Mouse (Mus musculus) forebrain, embryonic 16.5 days (tissue): ENCODE data around the gene Ceacam1. TPM values are rescaled to one million over a fixed set of nuclear protein-coding genes. Genes with fewer than 3 reads are reported as not detected.
A peak's percentile ranks its signal among the peaks of the same experiment; 100 is the strongest.
"Not testable (repeated sequence)": the region's sequence is repeated elsewhere in the genome, so short reads cannot be mapped to it uniquely, and the experiment has no call there.

ENCODE experiments used
- ATAC-seq: fragments of 200-750 bp; cut with Nextera tagmentation; 2 replicates; pipeline ENCODE4 v1.8.0; 2017; ENCODE audit warnings: mild to moderate bottlenecking, moderate library complexity
- H3K27ac ChIP-seq: fragments of 300-500 bp; sonication (generic); 2 replicates; pipeline ENCODE4 v1.5.1; 2014; ENCODE audit warnings: low read length, control low read depth
- H3K27me3 ChIP-seq: fragments of 300-500 bp; sonication (generic); replicated peaks from 2 replicates; pipeline ENCODE4 v1.6.1; 2014; ENCODE audit warnings: low read length; ENCODE audit not compliant: control insufficient read depth, insufficient read depth
- H3K36me3 ChIP-seq: fragments of 300-500 bp; sonication (generic); 2 replicates; pipeline ENCODE4 v1.6.1; 2014; ENCODE audit not compliant: control insufficient read depth, insufficient read depth
- H3K4me1 ChIP-seq: fragments of 300-500 bp; sonication (generic); replicated peaks from 2 replicates; pipeline ENCODE4 v1.6.1; 2014; ENCODE audit warnings: low read length; ENCODE audit not compliant: control insufficient read depth, insufficient read depth
- H3K4me2 ChIP-seq: fragments of 300-500 bp; sonication (generic); 2 replicates; pipeline ENCODE4 v1.6.1; 2014; ENCODE audit warnings: mild to moderate bottlenecking, low read length, control low read depth
- H3K4me3 ChIP-seq: fragments of 300-500 bp; sonication (generic); replicated peaks from 2 replicates; pipeline ENCODE4 v1.5.1; 2014; ENCODE audit warnings: mild to moderate bottlenecking, low read length, control low read depth
- H3K9ac ChIP-seq: fragments of 300-500 bp; sonication (generic); replicated peaks from 2 replicates; pipeline ENCODE4 v1.6.1; 2014; ENCODE audit warnings: low read depth, low read length, control low read depth
- H3K9me3 ChIP-seq: fragments of 300-500 bp; sonication (generic); 2 replicates; pipeline ENCODE4 v1.6.1; 2016; ENCODE audit warnings: low read length; ENCODE audit not compliant: control insufficient read depth
- WGBS: fragments of 180-500 bp; shearing (Covaris S2); extraction: QIAGEN DNeasy Blood & Tissue Kit; methylation state at CpG from one replicate; pipeline ENCODE4 v1.1.7; 2014; 5-methylcytosine and 5-hydroxymethylcytosine counted together
- polyA plus RNA-seq: library from polyadenylated mRNA; unstranded; fragments of >200 nt; fragmentation: Nextera tagmentation; extraction: Ambion mirVana; gene quantifications from 2 replicates; pipeline ENCODE4 v1.2.1, GENCODE M21; 2015

Gene Ceacam1
- polyA plus RNA-seq, 1 experiment from 2014 or later = 1.1 TPM

DNA sequence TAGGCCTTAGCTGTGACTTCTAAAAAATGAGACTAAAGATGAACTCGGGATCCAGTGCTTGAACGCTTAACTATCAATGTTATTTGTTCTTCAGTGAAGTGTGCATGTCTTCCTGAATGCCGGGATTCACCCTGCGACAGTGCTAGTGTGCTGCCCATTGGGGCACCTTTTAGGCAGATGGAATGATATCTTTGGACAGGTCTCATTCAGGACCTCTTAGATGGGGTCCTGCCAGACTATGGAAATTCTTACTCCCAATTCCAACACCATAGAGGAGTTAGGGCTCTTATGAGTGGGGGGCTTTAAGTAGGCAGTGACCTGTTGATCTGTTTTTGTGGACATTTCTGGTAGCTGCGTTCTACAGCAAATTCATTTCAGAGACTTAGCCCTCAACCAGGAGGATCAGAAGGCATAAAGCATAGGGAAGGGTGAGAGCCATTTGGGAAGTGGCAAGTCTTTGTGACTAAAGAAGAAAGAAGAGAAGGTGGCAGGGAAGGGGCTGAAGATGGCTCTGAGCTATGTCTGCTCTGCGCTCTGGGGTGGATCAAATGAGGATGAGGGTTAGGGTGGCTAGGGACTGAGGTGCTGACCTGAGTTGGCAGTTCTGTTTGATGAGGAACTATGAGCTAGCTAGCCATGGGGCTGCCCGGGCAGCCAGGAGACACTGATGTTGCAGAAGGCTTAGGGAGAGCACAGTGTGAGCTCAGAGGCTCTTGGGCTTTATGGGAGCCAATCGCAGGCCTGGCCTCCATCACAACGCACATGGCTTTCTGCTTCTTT, 43.4 kb downstream of the Ceacam1 start:
- Histone ChIP-seq H3K4me2 (no peak overlapping the region), H3K4me3 (no peak overlapping the region), H3K4me1 (peaks cover 6% of the 10 kb centered on the region; the same call in 1 of the 2 replicates), H3K9me3 (no peaks in the 10 kb centered on the region), H3K9ac (no peak overlapping the region), H3K27ac (no peak overlapping the region), H3K36me3 (no peaks in the 10 kb centered on the region), H3K27me3 (no peaks in the 10 kb centered on the region)
- WGBS = 87% methylated on average over 9 of the region's 9 CpGs
- no peak for ATAC-seq

DNA sequence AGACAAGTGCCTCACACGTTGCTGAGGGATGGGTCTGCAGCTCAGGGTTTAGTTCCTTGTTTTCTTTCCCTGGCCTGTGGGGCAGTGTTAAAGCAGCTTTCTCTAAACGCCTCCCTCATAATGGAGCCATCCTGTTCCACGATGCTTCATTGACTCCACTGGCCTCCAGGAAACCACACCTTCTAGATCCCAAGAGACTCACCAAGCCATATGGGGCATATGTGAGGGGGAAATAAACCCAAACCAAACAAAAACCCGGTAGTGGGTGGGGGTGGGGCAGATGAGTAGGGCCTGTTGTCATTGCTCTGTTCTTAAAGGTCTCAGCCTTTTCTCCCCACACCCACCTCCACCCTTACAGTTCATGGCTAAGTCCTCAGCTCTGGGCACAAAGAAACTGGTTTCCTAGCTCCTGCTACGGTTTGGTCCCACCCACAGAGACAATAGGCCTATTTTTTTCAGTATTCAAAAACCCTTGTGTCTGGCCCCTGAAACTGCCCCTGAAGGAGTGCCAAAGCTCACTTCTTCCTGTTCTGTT, 44.3 kb downstream of the Ceacam1 start:
- H3K4me2 ChIP-seq = no peak overlapping the region
- H3K9me3 ChIP-seq = no peaks in the 10 kb centered on the region
- no peak overlapping the region for H3K4me3 ChIP-seq
- no peaks in the 10 kb centered on the region for H3K27me3 ChIP-seq
- H3K9ac ChIP-seq = no peak overlapping the region
- 7% methylated on average over 5 of the region's 5 CpGs for WGBS
- peaks cover 6% of the 10 kb centered on the region; the same call in 1 of the 2 replicates for H3K4me1 ChIP-seq
- H3K27ac ChIP-seq = no peak overlapping the region
- no peak for ATAC-seq
- no peaks in the 10 kb centered on the region for H3K36me3 ChIP-seq

DNA sequence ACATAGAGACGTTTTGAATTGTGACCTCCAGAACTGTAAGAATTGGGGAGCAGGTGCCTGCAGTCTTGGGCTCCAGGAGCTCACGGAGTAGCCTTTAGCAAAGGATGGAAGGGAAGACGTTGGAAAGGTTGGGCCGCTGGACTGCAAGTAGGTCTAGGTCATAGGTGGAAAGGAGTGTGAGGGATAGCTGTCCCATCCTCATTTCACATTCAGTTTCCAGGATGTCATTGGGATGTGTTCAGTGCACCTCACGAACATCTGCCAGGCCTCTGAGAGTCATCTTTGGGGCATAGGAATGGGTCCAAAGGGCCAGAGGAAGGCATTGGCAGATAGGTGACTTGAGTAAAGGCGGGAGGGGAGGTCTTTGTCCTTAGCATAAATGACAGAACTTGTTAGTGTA, 45.0 kb downstream of the Ceacam1 start:
- Histone ChIP-seq H3K9me3 (no peaks in the 10 kb centered on the region), H3K9ac (no peak overlapping the region), H3K27me3 (no peaks in the 10 kb centered on the region), H3K4me3 (no peak overlapping the region), H3K36me3 (no peaks in the 10 kb centered on the region), H3K4me2 (no peak overlapping the region), H3K4me1 (peaks cover 6% of the 10 kb centered on the region; the same call in 1 of the 2 replicates), H3K27ac (no peak overlapping the region)
- no peak for ATAC-seq
- 89% methylated on average over 6 of the region's 6 CpGs for WGBS

DNA sequence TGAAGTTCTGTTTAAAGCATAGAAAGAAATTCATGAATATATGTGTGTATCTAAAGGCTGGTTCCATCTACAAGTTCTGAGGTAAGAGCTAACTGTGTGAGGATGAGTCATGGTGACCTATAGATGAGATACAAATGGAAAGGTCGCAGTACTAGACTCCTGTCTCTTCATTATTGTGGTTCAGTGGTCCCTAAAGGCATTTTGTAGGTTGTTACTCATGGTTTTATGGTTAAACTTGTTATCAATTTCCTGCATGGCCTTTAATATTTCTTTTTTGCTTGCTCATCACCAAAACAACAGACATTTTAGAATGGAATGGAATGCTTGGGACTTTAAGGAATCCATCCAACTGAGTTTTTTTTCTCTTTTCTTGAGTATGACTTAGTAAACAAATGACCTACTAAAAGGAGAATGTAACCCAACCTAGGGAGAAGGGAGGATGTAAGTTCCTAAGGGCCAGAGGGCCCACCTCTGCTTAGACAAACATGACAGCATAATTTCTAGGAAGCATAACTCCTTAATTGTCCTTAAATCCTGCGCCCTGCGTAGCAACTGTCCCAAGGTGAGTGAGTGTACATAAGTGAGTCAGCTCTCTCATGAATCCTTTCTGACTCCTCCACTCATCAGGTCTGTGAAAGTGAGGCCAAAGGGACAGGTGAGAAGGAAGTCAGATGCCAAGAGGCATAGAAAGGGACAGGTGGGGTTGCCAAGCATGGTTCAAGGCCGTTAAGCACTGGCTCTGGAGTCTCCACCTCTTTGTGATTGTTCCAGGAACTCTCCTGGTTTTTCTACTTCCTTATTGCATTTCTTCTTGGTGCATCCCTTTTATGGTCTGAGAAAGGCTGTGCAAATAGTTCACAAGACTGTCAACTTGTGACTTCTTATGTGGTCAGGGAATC, 47.3 kb downstream of the Ceacam1 start:
- peaks cover 6% of the 10 kb centered on the region; the same call in 1 of the 2 replicates for H3K4me1 ChIP-seq
- no peak overlapping the region for H3K27ac ChIP-seq
- no peaks in the 10 kb centered on the region for H3K36me3 ChIP-seq
- WGBS = 85% methylated on average over 4 of the region's 4 CpGs
- no peaks in the 10 kb centered on the region for H3K27me3 ChIP-seq
- no peak overlapping the region for H3K4me3 ChIP-seq
- no peak for ATAC-seq
- no peak overlapping the region for H3K4me2 ChIP-seq
- no peaks in the 10 kb centered on the region for H3K9me3 ChIP-seq
- no peak overlapping the region for H3K9ac ChIP-seq

GRCm38 (mm10) chr7:25428321-25428720, 49.1 kb downstream of the Ceacam1 start:
- Histone ChIP-seq H3K9me3 (no peaks in the 10 kb centered on the region), H3K9ac (no peak overlapping the region), H3K4me1 (peaks cover 5% of the 10 kb centered on the region; the same call in 1 of the 2 replicates), H3K27me3 (no peaks in the 10 kb centered on the region), H3K4me2 (no peak overlapping the region), H3K36me3 (no peaks in the 10 kb centered on the region), H3K4me3 (no peak overlapping the region), H3K27ac (no peak overlapping the region)
- ATAC-seq = no peak
- WGBS = 89% methylated on average over 3 of the region's 3 CpGs

DNA sequence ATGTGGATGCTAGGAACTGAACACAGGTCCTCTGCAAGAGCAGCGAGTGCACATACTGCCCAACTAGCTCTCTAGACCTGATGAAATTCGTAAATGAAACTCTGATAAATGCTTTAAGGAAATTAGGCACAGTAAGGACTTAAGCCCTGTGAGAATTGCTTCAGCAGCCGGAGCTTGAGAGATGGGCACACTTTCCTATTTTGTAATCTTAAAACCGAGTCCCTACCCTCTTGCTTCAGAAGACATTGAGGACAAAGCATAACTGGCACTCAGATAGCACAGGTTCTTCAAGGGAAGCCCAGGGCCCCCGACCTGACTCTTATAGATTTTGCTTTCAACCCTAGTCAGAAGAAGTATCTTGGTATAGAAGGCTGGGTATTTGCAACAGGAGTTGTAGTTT, 50.3 kb downstream of the Ceacam1 start:
- H3K36me3 ChIP-seq = no peaks in the 10 kb centered on the region
- no peak overlapping the region for H3K9ac ChIP-seq
- no peak overlapping the region for H3K27ac ChIP-seq
- H3K4me3 ChIP-seq = no peak overlapping the region
- ATAC-seq = no peak
- WGBS = 83% methylated on average over 5 of the region's 5 CpGs
- no peaks in the 10 kb centered on the region for H3K9me3 ChIP-seq
- H3K27me3 ChIP-seq = no peaks in the 10 kb centered on the region
- no peak overlapping the region for H3K4me2 ChIP-seq
- H3K4me1 ChIP-seq = no peaks in the 10 kb centered on the region

- ATAC-seq = not testable (repeated sequence)
- WGBS = 91% methylated on average over 4 of the region's 4 CpGs
These were observed 51.0 kb downstream of the Ceacam1 start for GRCm38 (mm10) chr7:25426380-25426779.

GRCm38 (mm10) chr7:25424429-25424828, 53.0 kb downstream of the Ceacam1 start:
- no peak overlapping the region for H3K4me2 ChIP-seq
- peak; percentile 49 for ATAC-seq
- H3K9me3 ChIP-seq = no peaks in the 10 kb centered on the region
- H3K36me3 ChIP-seq = no peaks in the 10 kb centered on the region
- H3K27me3 ChIP-seq = no peaks in the 10 kb centered on the region
- H3K9ac ChIP-seq = no peak overlapping the region
- WGBS = 39% methylated on average over 4 of the region's 4 CpGs
- H3K4me1 ChIP-seq = no peaks in the 10 kb centered on the region
- no peak overlapping the region for H3K27ac ChIP-seq
- H3K4me3 ChIP-seq = no peak overlapping the region

More at GRCm38 (mm10) chr7:25426380-25426779, 51.0 kb downstream of the Ceacam1 start:
- not testable (repeated sequence) for H3K27ac ChIP-seq, H3K27me3 ChIP-seq, H3K4me3 ChIP-seq, H3K36me3 ChIP-seq, H3K9ac ChIP-seq, H3K4me2 ChIP-seq, H3K9me3 ChIP-seq, H3K4me1 ChIP-seq

DNA sequence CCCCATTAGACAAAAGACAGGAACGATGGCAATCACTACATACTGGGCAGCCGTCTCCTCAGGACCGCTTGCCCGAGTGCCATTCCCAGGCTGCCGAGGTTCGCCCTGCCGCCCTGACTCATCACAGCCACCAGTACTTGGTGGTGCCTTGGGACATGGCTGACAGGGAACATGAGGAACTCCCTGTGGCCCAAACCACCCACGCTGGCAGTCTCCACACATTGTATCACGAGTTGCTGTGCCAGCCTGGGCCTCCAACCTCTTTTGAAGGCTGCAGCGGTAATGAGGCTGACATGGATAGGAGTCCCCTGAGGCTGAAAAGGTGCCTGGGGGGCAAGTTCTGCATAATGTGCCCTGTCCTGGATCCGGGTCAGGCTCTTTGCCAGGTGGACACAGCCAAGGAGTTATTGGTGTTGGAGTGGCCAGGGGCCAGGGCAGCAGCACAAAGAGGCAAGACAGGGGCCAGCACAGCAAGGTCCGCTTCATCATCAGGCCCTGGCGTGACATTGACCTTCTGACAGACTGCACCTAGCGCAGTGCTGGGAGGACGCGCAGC, 55.0 kb downstream of the Ceacam1 start:
- no peak overlapping the region for H3K9ac ChIP-seq
- H3K36me3 ChIP-seq = no peaks in the 10 kb centered on the region
- H3K27me3 ChIP-seq = no peaks in the 10 kb centered on the region
- WGBS = 69% methylated on average over 16 of the region's 16 CpGs
- ATAC-seq = no peak
- H3K27ac ChIP-seq = no peak overlapping the region
- H3K4me3 ChIP-seq = no peak overlapping the region
- no peak overlapping the region for H3K4me2 ChIP-seq
- H3K9me3 ChIP-seq = no peaks in the 10 kb centered on the region
- H3K4me1 ChIP-seq = no peaks in the 10 kb centered on the region
